Mouse (Mus musculus) embryonic facial prominence, embryonic 12.5 days (tissue): ENCODE measurements around the gene Irf2. TPM values are rescaled to one million over a fixed set of nuclear protein-coding genes. Genes with fewer than 3 reads are reported as not detected.

Experiments
- ATAC-seq: fragments of 200-750 bp; cut with Nextera tagmentation; 2 replicates; pipeline ENCODE4 v1.8.0; 2017; ENCODE audit not compliant: insufficient number of reproducible peaks, insufficient read depth, low FRiP score, low TSS enrichment
- H3K27ac ChIP-seq: fragments of 300-500 bp; sonication (generic); 2 replicates; pipeline ENCODE4 v1.5.1; 2016; ENCODE audit warnings: mild to moderate bottlenecking
- H3K27me3 ChIP-seq: fragments of 300-500 bp; sonication (generic); 2 replicates; pipeline ENCODE4 v1.6.1; 2016; ENCODE audit warnings: mild to moderate bottlenecking, moderate library complexity
- H3K36me3 ChIP-seq: fragments of 300-500 bp; sonication (generic); 2 replicates; pipeline ENCODE4 v1.6.1; 2016; ENCODE audit warnings: mild to moderate bottlenecking
- H3K4me1 ChIP-seq: fragments of 300-500 bp; sonication (generic); 2 replicates; pipeline ENCODE4 v1.6.1; 2016
- H3K4me2 ChIP-seq: fragments of 300-500 bp; sonication (generic); replicated peaks from 2 replicates; pipeline ENCODE4 v1.6.1; 2016; ENCODE audit warnings: mild to moderate bottlenecking, moderate library complexity
- H3K4me3 ChIP-seq: fragments of 300-500 bp; sonication (generic); 2 replicates; pipeline ENCODE4 v1.5.1; 2016; ENCODE audit warnings: mild to moderate bottlenecking
- H3K9ac ChIP-seq: fragments of 300-500 bp; sonication (generic); 2 replicates; pipeline ENCODE4 v1.6.1; 2016; ENCODE audit warnings: mild to moderate bottlenecking, moderate library complexity
- H3K9me3 ChIP-seq: fragments of 300-500 bp; sonication (generic); 2 replicates; pipeline ENCODE4 v1.6.1; 2016; ENCODE audit warnings: mild to moderate bottlenecking, moderate library complexity
- WGBS: fragments of 180-500 bp; shearing (Covaris S2); methylation state at CpG from one replicate; pipeline ENCODE4 v1.1.7; 2016; 5-methylcytosine and 5-hydroxymethylcytosine counted together
- polyA plus RNA-seq: library from polyadenylated mRNA; unstranded; fragments of >200 nt; fragmentation: Nextera tagmentation; extraction: Ambion mirVana; gene quantifications from 2 replicates; pipeline ENCODE4 v1.2.1, GENCODE M21; 2016

The Irf2 gene
- polyA plus RNA-seq, 1 experiment from 2014 or later: 18.4 TPM

DNA sequence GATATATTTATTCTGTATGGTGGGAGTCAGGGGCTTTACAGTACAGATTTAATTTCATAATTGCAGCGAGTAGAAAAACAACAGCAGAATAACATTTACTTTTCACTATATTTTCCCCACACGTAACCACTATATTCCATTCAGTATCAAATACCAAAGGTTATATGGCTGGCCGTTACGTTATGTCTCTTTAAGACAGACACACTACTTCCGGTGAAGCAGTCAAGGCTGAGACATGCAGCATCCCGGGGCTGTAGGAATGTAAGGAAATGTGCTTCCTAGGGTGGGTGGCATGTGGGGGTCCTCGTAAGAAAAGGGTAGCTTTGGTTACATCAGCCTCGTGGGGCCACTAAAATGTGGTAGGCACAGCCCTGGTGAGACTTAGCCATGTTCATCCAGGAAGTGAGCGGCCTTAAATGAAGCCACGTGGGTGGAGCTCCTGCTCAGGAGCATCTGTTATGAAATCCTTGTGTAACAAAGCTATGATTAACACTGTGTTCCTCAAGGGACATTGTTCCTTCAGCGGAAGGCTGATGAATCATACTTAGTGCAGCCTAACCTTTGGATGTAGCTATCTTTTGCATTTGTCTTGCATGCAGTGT lies 71.6 kb downstream of the Irf2 start:
- Histone ChIP-seq H3K27ac (no peak overlapping the region), H3K4me2 (no peak overlapping the region), H3K9me3 (no peaks in the 10 kb centered on the region; the same call in 1 of the 2 replicates), H3K4me3 (no peak overlapping the region), H3K4me1 (no peaks in the 10 kb centered on the region), H3K9ac (no peak overlapping the region), H3K27me3 (no peaks in the 10 kb centered on the region), H3K36me3 (peaks cover 27% of the 10 kb centered on the region)
- no peak for ATAC-seq
- WGBS: 81% methylated on average over 11 of the region's 11 CpGs

GRCm38 (mm10) chr8:46811944-46812343 lies 72.4 kb downstream of the Irf2 start:
- H3K4me2 ChIP-seq: no peak overlapping the region
- no peaks in the 10 kb centered on the region; the same call in 1 of the 2 replicates for H3K9me3 ChIP-seq
- H3K36me3 ChIP-seq: peaks cover 21% of the 10 kb centered on the region
- ATAC-seq: no peak
- H3K27ac ChIP-seq: no peak overlapping the region
- no peaks in the 10 kb centered on the region for H3K27me3 ChIP-seq
- no peak overlapping the region for H3K9ac ChIP-seq
- no peaks in the 10 kb centered on the region for H3K4me1 ChIP-seq
- no peak overlapping the region for H3K4me3 ChIP-seq
- 79% methylated on average over 2 of the region's 2 CpGs for WGBS

DNA sequence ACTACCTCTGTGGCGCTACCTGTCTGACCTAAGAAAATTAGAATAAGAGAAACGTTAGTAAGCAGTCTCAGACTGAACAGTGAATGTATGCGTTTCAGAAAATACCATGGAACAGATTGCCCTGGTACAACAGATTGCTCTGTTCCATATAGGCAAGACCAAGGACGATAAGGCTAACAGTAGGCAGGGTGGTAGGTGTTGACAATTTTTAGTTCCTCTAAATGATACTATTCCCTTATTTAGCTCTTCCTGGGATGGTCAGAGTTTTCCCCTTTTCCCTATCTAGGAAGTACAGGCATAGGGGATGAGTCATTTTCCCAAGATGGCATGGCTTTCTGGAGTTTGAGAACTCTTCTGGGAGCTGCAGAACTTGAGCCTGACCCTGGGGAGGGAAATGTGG lies 73.4 kb downstream of the Irf2 start:
- peaks cover 1% of the 10 kb centered on the region; the same call in 1 of the 2 replicates for H3K4me1 ChIP-seq
- no peaks in the 10 kb centered on the region for H3K27me3 ChIP-seq
- no peak overlapping the region for H3K9ac ChIP-seq
- H3K4me2 ChIP-seq: no peak overlapping the region
- no peak overlapping the region for H3K4me3 ChIP-seq
- H3K36me3 ChIP-seq: peaks cover 11% of the 10 kb centered on the region
- 88% methylated on average over 4 of the region's 4 CpGs for WGBS
- H3K27ac ChIP-seq: no peak overlapping the region
- no peak for ATAC-seq
- no peaks in the 10 kb centered on the region for H3K9me3 ChIP-seq

DNA sequence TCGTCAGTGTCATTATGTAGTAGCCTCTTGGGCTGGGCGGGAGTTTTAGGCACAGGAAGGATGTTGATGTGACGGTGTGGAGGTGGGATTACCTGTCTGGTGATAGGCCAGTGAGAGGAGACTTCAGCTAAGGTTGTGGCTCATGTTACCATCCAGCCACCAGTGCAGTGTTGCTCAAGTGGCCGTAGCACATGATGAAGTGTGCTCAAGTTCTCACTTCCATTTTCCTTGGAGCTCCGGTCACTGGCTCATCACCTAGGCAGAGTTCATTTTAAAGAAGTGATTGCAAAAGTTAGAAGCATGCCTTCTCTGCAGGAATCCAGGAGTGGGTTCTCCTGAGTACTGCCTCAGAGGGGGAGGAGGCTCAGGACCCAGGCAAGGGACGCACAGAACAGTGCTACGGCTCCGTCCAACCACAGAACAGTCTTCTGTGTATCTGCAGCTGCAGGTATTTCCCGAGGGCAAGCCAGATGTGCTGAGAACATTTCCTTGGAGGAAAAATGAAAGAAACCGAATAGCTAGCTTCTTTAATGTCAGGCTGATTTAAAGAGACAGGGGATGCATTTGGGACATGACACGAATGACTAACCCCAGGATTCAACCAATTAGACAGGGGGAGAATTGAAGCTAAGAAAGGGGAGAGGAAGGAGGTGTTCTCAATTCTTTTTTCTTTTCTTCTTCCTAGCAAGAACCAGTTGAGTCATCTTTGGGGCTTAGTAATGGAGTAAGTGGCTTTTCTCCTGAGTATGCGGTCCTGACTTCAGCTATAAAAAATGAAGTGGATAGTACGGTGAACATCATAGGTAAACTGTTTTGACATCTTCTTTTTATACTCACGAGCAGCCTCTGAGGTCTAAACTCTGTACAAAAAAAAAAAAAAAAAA lies 78.8 kb downstream of the Irf2 start:
- Histone ChIP-seq H3K9ac (no peak overlapping the region), H3K36me3 (peaks cover 10% of the 10 kb centered on the region; the same call in 1 of the 2 replicates), H3K4me1 (peaks cover 8% of the 10 kb centered on the region; the same call in 1 of the 2 replicates), H3K9me3 (no peaks in the 10 kb centered on the region), H3K4me2 (no peak overlapping the region), H3K4me3 (no peak overlapping the region), H3K27me3 (no peaks in the 10 kb centered on the region), H3K27ac (no peak overlapping the region)
- ATAC-seq: no peak
- 62% methylated on average over 14 of the region's 14 CpGs for WGBS

GRCm38 (mm10) chr8:46818990-46819288 lies 79.4 kb downstream of the Irf2 start:
- 67% methylated on average over 2 of the region's 2 CpGs for WGBS

DNA sequence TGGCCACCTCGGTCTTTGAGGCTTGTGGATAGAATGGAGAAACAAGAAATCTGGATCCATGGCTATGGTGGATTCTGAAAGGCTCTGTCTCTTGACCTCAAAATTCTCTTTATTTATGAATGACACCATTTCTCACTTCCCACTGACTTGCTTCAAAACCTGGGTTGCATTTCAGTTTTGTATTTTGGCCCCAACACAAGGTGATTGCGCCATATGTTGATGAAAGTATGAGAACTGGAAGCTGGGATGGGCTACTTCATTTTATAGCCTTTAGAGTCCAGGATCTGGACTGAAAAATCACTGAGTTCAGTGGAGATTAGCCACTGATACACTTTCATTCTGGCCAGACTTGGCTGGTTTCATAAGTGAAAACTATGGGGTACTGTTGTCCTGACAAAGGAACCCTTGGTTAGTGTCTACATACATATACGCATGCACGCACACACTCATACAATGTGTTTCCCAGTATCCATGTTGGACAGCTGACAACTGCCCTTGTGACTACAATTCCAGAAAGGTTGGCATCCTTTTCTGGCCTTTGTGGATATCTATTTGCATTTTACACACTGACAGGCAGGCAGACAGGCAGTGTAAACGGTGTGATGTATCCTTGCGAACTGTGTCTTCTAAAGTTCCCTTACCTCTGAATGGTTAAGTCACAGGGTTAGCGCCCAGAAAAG lies 89.3 kb downstream of the Irf2 start:
- no peak for ATAC-seq
- WGBS: 94% methylated on average over 7 of the region's 7 CpGs

More at GRCm38 (mm10) chr8:46818990-46819288, 79.4 kb downstream of the Irf2 start:
- H3K4me3 ChIP-seq: no peak overlapping the region
- no peak for ATAC-seq
- no peak overlapping the region for H3K9ac ChIP-seq
- H3K4me1 ChIP-seq: peaks cover 8% of the 10 kb centered on the region; the same call in 1 of the 2 replicates
- no peak overlapping the region for H3K27ac ChIP-seq
- no peaks in the 10 kb centered on the region for H3K9me3 ChIP-seq
- peaks cover 12% of the 10 kb centered on the region; the same call in 1 of the 2 replicates for H3K36me3 ChIP-seq
- no peaks in the 10 kb centered on the region for H3K27me3 ChIP-seq
- H3K4me2 ChIP-seq: no peak overlapping the region

DNA sequence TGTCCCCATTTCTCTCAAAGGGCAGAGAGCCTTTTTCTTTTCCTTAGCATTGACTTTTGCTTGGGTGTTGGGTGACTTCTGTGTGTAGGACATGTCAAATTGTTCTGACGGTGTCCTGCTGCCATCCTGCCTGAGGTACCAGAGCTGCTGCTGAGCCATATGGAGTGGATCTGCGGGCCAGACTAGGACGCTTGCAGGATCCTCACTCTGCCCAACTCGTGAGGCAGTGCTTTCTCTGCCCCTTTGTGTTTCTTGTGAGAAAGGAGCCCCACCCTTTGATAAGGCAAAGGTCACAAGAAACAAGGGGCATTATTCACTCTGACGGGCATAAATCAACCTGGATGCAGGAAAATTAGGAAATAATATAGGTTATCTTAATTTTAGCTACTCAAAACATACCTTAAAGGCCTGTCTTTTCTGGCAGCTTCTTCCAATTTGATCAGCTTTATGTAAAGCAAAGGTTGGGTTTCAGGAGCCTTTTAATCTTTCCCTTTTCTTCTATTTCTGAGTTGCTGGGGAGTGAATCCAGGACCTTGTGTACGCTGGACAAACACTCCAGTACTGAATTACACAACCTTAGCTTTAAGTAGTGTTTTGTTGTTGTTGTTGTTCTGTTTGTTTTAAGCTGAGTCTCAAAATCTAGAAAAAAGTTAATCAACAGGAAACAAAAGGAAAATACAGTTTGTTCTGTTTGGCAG lies 90.0 kb downstream of the Irf2 start:
- H3K4me1 ChIP-seq: no peaks in the 10 kb centered on the region
- 74% methylated on average over 6 of the region's 6 CpGs for WGBS
- no peaks in the 10 kb centered on the region for H3K9me3 ChIP-seq
- no peaks in the 10 kb centered on the region for H3K36me3 ChIP-seq
- no peak overlapping the region for H3K27ac ChIP-seq
- H3K27me3 ChIP-seq: no peaks in the 10 kb centered on the region
- ATAC-seq: no peak
- no peak overlapping the region for H3K4me3 ChIP-seq
- H3K9ac ChIP-seq: no peak overlapping the region
- no peak overlapping the region for H3K4me2 ChIP-seq

More for the DNA sequence above, 89.3 kb downstream of the Irf2 start:
- Histone ChIP-seq H3K4me3 (no peak overlapping the region), H3K27me3 (no peaks in the 10 kb centered on the region), H3K27ac (no peak overlapping the region), H3K4me1 (no peaks in the 10 kb centered on the region), H3K36me3 (0 out of 2 replicates have a peak, but pooled peaks cover under 1% of the 10 kb centered on the region), H3K9ac (no peak overlapping the region), H3K4me2 (no peak overlapping the region), H3K9me3 (no peaks in the 10 kb centered on the region)

DNA sequence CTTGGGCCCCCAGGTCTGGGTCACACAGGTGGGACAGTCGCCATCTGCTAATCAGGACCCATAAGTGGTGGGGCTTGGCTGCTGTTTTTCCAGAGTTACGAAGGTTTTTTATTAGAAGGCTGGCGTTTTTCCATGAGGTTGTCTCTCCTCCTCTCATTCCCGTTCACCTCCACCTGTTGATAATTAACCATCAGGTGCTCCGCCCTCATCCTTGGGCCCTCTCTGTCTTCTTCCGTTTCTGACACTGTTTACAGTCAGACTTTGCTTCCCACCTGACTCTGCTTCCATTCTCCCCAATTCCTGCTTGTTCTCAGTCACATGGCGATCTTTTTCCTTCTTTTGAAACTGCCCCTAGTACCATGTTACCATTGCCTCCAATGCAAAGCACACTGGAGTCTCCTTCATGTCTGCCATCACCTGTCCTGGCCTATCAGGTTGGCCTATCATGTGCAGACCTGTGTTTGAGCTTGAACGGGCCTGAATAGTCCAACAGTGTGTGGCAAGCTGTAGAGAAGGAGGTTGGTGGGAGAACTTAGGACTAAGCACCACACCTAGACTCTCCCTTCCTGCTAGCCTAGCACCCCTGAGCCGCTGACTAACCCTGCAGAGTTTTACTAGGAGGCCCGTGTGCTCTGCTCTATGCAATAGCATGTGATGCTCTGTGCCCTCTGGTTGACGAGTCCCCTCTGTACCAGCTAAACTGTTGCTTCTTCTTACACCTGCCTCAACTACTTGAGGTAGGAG lies 90.8 kb downstream of the Irf2 start:
- Histone ChIP-seq H3K4me1 (no peaks in the 10 kb centered on the region), H3K9ac (no peak overlapping the region), H3K4me2 (no peak overlapping the region), H3K4me3 (no peak overlapping the region), H3K9me3 (no peaks in the 10 kb centered on the region), H3K27ac (no peak overlapping the region), H3K36me3 (no peaks in the 10 kb centered on the region), H3K27me3 (no peaks in the 10 kb centered on the region)
- WGBS: 75% methylated on average over 11 of the region's 11 CpGs
- no peak for ATAC-seq

DNA sequence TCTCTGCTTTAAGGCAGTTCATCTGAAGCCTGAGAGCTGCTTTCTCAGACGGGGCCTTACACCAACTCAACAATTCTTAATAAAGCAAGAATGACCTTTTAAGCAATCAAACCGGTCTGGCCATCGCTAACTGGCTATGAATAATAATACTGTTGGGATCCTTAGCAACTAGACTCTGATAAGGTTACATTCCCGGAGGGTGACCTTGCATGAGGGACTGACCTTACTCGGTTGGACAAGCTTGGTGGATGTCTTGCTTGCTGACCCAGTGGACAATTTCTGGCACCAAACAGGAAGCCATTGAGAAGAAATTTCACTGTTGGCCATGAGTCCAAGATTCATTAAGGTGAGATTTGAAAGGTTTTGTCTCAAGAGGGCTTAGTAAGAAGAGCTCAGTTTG lies 92.4 kb downstream of the Irf2 start:
- ATAC-seq: no peak
- Histone ChIP-seq H3K4me2 (no peak overlapping the region), H3K36me3 (no peaks in the 10 kb centered on the region), H3K9me3 (no peaks in the 10 kb centered on the region), H3K4me3 (no peak overlapping the region), H3K4me1 (no peaks in the 10 kb centered on the region), H3K27me3 (no peaks in the 10 kb centered on the region), H3K9ac (no peak overlapping the region), H3K27ac (no peak overlapping the region)
- WGBS: 83% methylated on average over 5 of the region's 5 CpGs

GRCm38 (mm10) chr8:46832399-46832798 lies 92.9 kb downstream of the Irf2 start:
- H3K27me3 ChIP-seq: no peaks in the 10 kb centered on the region

GRCm38 (mm10) chr8:46833763-46834162 lies 94.2 kb downstream of the Irf2 start:
- ATAC-seq: no peak
- no peaks in the 10 kb centered on the region for H3K4me1 ChIP-seq
- H3K4me3 ChIP-seq: no peak overlapping the region
- WGBS: 51% methylated on average over 4 of the region's 4 CpGs
- H3K27ac ChIP-seq: no peak overlapping the region
- peaks cover 12% of the 10 kb centered on the region; the same call in 1 of the 2 replicates for H3K36me3 ChIP-seq
- no peak overlapping the region for H3K4me2 ChIP-seq
- H3K9me3 ChIP-seq: no peaks in the 10 kb centered on the region
- H3K27me3 ChIP-seq: no peaks in the 10 kb centered on the region
- H3K9ac ChIP-seq: no peak overlapping the region

More at GRCm38 (mm10) chr8:46832399-46832798, 92.9 kb downstream of the Irf2 start:
- Histone ChIP-seq H3K4me2 (no peak overlapping the region), H3K4me3 (no peak overlapping the region), H3K9me3 (no peaks in the 10 kb centered on the region), H3K4me1 (no peaks in the 10 kb centered on the region), H3K27ac (no peak overlapping the region), H3K36me3 (peaks cover 3% of the 10 kb centered on the region; the same call in 1 of the 2 replicates), H3K9ac (no peak overlapping the region)
- no peak for ATAC-seq
- WGBS: 90% methylated on average over 3 of the region's 3 CpGs
